Mouse (Mus musculus) cerebellum, adult 11 months (tissue): ENCODE data around the gene Myh8.
A peak's percentile ranks its signal among the peaks of the same experiment; 100 is the strongest.

Source experiments
- DNase-seq: peaks from one replicate; pipeline ENCODE4 v3.0.0; 2022

Gene Myh8

DNA sequence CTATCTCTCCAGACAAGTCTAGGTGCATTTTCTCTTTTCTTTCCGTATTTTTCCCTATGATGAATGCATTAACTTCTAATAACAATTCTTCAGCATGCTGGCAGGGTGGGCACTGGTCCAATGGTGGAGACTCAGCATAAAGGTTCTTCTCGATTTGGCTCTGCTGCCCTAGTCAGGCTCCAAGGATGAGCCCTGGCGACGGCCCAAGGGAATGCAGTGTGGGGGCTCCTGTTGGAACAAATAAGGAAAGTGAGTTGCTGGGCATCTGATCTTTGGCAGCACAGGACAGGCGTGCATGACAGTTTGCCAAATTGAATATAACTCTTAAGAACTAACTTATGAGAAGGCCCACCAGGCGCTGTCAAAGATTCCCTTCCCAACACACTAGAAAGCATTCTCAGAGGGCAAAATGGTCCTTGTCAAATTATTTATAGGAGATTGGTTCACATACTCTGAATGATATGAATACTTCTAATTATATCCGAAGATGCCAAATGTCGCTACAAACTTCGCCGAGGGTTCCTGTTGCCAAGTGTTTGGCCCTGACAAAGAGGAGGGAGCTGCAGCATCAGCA lies at the start of gene Myh8:
Myh8 (plus strand) TSS at position 524 of the 574 bp plus-strand sequence.
- no peak for DNase-seq

- no peak for DNase-seq
These were observed 48.2 kb upstream of the Myh8 start for GRCm38 (mm10) chr11:67228731-67229130.

DNA sequence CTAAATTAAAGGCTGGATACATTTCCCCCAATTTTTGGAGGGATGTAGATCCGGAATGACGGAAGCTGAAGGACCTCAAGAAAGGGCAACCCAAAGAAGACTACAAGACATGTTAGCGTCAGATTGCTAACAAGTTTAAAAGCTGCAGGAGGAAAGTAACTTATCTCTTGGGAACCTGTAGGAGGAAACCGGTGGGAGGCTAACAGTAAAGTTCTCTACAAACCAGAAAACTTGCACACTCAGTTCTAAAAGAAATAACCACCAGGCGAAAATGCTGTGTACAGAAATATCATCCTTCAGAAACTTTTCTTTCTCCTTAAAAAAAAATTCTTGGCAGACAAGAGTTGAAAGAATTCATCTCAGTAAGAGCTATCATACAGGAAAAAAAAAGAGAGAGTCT lies 47.8 kb upstream of the Myh8 start:
- no peak for DNase-seq

- no peak for DNase-seq
These were observed 47.0 kb upstream of the Myh8 start for GRCm38 (mm10) chr11:67229946-67230345.

- DNase-seq, result no peak
These were observed 41.1 kb upstream of the Myh8 start for GRCm38 (mm10) chr11:67235639-67236358.

DNA sequence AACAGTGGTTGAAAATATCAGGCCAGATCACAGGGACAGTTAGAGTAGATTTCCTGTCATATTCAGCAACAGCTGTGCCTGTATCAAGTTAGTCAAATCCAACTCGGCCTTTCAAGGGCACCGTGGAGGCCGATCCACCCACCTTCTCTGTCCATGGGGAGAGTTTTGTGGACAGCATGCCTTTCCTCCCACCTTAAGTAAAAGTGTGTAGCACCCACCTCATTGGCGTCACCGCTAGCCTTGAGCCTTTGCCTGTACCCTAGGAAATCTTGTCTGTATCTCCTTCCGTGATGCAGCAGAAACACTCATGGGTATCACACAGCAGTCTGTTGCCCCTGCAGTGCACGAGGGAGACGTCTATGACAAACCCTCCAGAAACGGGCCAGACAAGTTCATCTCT lies 40.1 kb upstream of the Myh8 start:
- no peak for DNase-seq

DNA sequence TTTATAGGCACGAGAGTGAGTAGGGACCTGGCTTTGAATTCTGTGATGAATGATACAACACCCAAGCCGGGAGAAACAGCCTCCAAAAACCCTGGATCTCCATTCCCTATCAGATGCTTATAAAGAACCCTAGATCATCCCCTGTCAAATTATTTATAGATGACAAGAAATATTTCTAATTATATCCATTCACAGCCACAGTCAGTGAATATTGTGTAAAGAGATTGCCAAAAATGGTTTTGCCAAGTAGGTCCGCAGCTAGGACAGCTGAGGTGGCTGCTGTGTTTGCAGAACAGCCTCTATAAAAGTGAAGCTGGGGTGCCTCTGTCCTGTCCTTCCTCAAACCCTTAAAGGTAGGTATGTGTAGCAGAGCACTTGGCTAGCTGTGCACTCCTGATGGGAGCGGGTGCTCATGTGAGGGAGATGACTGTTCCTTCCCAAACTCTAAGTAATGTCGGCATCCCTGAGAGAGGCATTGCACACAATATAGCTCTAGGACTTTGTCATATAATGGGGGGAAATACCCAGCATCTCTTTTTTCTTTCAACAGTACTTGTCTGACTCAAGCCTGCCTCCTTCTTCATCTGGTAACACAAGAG lies 39.3 kb upstream of the Myh8 start, which contains the start of gene Myh4:
Myh4 (plus strand) TSS at position 549 of the 599 bp plus-strand sequence.
- no peak for DNase-seq

GRCm38 (mm10) chr11:67241051-67241450 lies 35.9 kb upstream of the Myh8 start:
- no peak for DNase-seq

DNA sequence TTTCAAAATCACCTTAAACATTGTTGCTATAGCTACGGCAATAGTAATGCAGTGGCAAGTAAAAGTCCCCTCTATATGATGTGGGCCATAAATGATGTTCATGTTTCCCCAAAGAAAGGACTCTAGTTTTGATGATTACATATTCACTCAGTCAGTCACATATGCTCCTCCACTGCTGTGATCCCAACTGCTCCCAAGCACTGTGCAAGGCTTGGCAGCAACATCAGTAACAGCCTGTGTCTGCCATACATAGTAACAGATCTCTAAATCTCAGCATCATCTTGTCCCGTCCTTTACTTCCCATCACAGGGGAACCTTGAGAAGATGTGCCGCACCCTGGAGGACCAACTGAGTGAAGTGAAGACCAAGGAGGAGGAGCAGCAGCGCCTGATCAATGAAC lies 23.2 kb upstream of the Myh8 start:
- DNase-seq, result no peak

DNA sequence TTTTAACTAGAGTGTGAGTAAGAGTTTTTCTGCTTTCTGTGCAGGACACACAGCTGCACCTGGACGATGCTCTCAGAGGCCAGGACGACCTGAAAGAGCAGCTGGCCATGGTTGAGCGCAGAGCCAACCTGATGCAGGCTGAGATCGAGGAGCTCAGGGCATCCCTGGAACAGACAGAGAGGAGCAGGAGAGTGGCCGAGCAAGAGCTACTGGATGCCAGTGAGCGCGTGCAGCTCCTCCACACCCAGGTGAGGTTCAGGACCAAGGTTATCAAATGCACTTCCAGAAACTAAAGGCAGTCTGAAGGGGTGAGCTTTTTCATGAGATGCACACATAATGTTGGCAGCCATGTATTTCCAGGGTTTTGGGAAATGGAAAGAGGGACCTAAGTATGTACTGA lies 19.9 kb upstream of the Myh8 start:
- no peak for DNase-seq

DNA sequence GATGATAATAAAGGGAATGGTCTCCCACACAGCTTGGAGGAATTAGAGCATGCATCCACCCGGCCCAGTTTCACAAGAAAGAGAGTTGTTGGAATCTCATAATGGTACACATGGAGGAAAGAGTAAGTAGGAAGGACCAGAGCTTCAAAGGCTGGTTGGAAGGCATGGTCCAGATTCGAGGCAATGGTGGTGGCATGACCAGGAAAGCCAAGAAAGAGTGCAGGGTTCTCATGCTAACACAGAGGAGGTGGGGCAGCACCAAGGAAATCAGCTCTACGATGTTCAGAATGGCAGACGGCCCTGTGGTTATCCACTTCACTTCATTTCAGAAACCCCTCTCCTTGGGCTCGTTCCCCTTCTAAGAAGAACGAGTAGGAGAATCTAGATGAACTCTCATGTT lies 16.0 kb upstream of the Myh8 start:
- no peak for DNase-seq

- DNase-seq, result no peak
These were observed 16.5 kb downstream of the Myh8 start for GRCm38 (mm10) chr11:67293440-67293839.

GRCm38 (mm10) chr11:67313733-67314452 lies 37.0 kb downstream of the Myh8 start:
- no peak for DNase-seq

DNA sequence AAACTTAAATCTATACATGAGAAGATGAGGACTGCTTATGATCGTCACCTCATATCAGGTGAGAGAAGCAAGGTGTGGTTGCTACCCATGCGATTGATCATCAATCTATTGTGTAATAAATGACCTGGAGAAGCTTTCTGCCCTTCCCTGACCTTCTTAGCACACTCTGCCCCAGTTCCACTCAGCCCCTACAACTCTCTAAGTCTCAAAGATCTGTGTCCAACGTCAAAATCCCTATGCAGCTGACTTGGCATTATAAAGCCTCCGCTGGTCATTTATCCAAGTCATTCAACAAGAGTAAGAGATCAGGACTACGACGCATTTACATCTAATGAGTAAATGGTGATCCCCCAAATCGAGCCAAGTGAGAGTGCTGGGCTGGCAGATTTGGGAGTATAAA lies 44.4 kb downstream of the Myh8 start, which contains the start of gene Myh13:
Myh13 (plus strand) TSS at position 301 of the 400 bp plus-strand sequence.
- DNase-seq, result no peak

DNA sequence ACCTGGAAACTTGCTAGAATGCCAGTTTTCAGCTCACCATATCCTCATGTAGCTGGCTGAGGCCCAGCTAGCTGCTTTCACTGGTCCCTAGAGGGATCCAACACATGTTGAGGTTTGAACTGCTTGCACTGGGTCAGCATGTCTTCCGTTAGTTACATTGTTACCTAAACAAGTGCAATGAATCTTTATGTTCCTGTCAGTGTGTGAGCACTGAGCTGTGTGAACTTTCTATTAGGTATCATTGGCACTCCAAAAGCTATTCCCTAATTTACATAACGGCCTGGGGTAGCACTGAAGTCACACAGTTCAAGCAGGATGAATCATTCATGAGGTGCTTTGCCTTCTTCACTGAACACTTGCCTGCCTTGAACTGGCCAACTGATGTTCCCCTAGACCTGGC lies 49.6 kb downstream of the Myh8 start:
- no peak for DNase-seq

- DNase-seq, result no peak
These were observed 67.6 kb downstream of the Myh8 start for GRCm38 (mm10) chr11:67344556-67344955.

- DNase-seq, result peak; percentile 31
These were observed 68.4 kb downstream of the Myh8 start for GRCm38 (mm10) chr11:67345186-67345855.

- DNase-seq, result no peak
These were observed 68.9 kb downstream of the Myh8 start for GRCm38 (mm10) chr11:67345856-67346236.

GRCm38 (mm10) chr11:67350153-67350768 lies 73.3 kb downstream of the Myh8 start:
- peak; percentile 53 for DNase-seq

- DNase-seq, result no peak
These were observed 76.1 kb downstream of the Myh8 start for GRCm38 (mm10) chr11:67353011-67353410.

DNA sequence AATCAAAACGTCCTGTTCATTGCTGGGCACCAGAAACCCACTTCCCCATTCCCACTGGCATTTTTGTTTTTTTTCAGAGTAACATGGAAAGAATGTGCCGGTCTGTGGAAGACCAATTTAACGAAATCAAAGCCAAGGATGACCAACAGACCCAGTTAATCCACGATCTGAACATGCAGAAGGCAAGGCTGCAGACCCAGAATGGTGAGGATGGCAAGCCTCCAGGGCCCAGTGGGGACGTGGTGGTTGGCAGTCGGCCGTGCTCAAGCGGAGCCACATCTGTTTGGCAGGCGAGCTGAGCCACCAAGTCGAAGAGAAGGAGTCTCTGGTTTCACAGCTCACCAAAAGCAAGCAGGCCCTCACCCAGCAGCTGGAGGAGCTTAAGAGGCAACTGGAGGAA lies 81.1 kb downstream of the Myh8 start:
- DNase-seq, result no peak
